Mouse (Mus musculus): ENCODE measurements at regions not wholly inside any gene's neighbourhood (a gene's known extent, or its start where the extent isn't known, plus 50 kb on each side); places are given as distances from the start of the nearest gene placed in this dataset.

GRCm38 (mm10) chr8:91878886-91879285 lies 77.0 kb upstream of the Irx3 start:
- no peak for DNase-seq (ENCODE audit: low spot score)

- no peak for DNase-seq (ENCODE audit: low spot score)
Observed at GRCm38 (mm10) chr8:91876161-91876560, 74.3 kb upstream of the Irx3 start.

GRCm38 (mm10) chr8:91873232-91873631 lies 71.4 kb upstream of the Irx3 start:
- DNase-seq (ENCODE audit: low spot score) = no peak

GRCm38 (mm10) chr8:91872278-91873115 lies 70.6 kb upstream of the Irx3 start:
- DNase-seq (ENCODE audit: low spot score) = no peak

- DNase-seq (ENCODE audit: low spot score) = no peak
Observed at GRCm38 (mm10) chr8:91867069-91867468, 65.2 kb upstream of the Irx3 start.

GRCm38 (mm10) chr8:91866076-91866475 lies 64.2 kb upstream of the Irx3 start:
- no peak for DNase-seq (ENCODE audit: low spot score)

DNA sequence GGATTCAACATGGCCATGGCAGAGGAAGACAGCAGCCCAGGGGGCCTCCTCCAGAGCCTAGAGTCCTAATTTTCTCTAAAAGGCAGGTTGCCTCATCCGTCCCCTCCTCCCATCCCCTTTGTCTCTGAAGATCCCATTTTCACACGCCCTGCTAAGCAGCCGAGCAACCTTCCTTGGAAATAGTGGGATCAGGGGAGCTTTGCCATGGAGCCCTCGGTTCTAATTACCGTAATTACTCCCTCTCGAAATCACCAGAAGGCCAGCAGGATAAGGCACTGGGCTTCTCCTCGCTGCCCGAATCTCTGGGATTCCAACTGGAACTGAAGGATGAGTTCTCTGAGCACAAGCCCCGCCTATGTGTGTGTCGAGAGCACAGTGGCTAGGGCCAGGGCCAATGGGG lies 63.5 kb upstream of the Irx3 start:
- no peak for DNase-seq (ENCODE audit: low spot score)

DNA sequence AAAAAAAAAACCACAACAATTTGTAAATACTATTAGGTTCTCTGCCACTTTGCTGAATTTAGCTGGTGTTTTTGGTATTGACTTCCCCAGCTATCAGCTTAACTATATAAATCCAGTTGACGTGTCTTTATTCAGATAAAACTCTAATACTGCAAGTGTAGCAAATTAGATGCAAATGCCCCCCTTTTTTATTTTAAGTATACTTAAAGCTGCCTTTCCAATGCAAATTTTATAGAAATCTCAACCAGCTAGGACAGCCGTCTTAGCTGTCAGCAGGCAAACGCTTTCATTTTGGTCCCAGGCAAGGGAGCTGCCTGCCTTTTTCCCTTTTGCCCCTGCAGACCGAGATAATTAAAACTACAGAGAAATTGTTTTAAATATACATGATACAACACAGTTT lies 61.6 kb upstream of the Irx3 start:
- no peak for DNase-seq (ENCODE audit: low spot score)

GRCm38 (mm10) chr8:91855881-91856280 lies 54.0 kb upstream of the Irx3 start:
- no peak for DNase-seq (ENCODE audit: low spot score)

GRCm38 (mm10) chr8:91854369-91854768 lies 52.5 kb upstream of the Irx3 start:
- no peak for DNase-seq (ENCODE audit: low spot score)

- no peak for DNase-seq (ENCODE audit: low spot score)
Observed at GRCm38 (mm10) chr8:91853803-91854202, 51.9 kb upstream of the Irx3 start.

DNA sequence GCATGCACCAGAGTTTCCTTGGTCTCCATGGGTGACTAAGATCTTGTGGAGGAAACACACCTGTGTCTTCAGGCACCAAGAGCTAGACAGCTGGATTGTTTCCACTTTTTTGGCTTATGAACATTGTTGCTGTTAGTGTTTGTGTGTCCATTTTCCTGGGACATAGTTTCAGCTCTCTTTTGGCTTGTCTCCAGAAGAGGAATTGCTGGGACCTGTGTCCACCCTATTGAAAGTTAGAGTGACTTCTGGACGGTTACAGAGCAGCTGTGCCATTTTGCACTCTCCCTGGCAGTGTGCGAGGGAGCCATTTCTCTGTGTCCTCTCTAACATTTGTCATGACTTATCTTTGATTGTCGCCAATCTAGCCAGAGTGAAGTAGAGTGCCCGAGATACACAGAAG lies 51.5 kb upstream of the Irx3 start:
- DNase-seq (ENCODE audit: low spot score) = no peak

Measured in adipocyte (in vitro differentiated cells).